Mouse (Mus musculus) stomach, postnatal 0 days (tissue): ENCODE measurements at regions not wholly inside any gene's neighbourhood (a gene's known extent, or its start where the extent isn't known, plus 50 kb on each side); places are given as distances from the start of the nearest gene placed in this dataset.

Experiments used
- CTCF ChIP-seq: IDR thresholded peaks from 2 replicates; pipeline ENCODE4 v1.5.1; 2016; ENCODE audit warnings: antibody characterized with exemption, low read depth, mild to moderate bottlenecking, moderate library complexity
- EP300 ChIP-seq: optimal IDR thresholded peaks from 2 replicates; pipeline ENCODE3; 2016; ENCODE audit warnings: antibody characterized with exemption

DNA sequence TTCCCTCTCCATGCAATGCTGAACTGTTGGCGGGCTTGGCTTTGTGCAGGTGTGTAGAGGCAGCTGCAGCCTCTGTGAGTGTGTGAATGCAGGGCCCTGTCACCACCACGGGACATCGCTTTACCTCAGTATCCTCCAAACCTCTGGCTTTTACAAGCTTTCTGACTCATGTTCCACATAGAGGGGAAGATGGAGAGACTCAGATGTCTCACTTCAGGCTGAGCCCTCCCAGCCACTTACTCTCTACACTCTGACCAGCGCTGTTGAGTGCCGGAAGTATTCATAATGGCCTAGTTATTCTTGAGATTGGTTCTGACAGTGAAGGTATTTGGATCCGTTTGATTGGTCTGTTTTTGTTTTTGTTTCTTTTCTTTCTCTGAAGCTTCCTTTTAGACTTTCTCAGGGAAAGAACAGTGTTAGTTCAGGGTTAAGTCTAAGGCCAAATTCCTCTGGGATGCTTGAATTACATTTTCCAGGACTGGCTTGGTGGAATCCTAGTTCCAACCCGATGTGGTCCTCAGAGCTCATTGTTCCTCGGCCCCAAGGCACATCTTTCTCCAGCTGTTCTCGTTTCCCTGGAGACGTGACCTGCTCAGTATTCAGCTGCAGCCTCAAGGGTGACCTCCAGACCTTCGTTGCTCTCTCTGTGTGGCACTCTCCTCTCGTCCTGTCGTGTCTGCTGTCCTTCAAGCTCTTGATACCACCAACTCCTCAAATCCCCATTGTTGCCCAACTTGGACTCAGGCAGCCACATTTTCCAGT is 61.7 kb upstream of the Enpp6 start:
- TF ChIP-seq CTCF = no peak
- TF ChIP-seq EP300 = no peak
